Mouse (Mus musculus) spleen, postnatal 4 days (tissue): ENCODE results near the gene Gm11549.
A peak's percentile ranks its signal among the peaks of the same experiment; 100 is the strongest.

ENCODE experiments used
- DNase-seq, 2 experiments: peaks; one replicate each; pipeline ENCODE4 v3.0.0; 2022; ENCODE audit warnings: low spot score in 2 of 2

Gene Gm11549

GRCm38 (mm10) chr3:36521073-36522060 is at the start of gene Gm11549:
Gene Gm11549 (minus strand): TSS chr3:36521813.
- no peak for DNase-seq

GRCm38 (mm10) chr3:36569836-36570235 is 48.2 kb upstream of the Gm11549 start:
- peak in 1 of 2 experiments; percentile 21 for DNase-seq

GRCm38 (mm10) chr3:36563666-36564065 is 42.1 kb upstream of the Gm11549 start:
- DNase-seq, result no peak

GRCm38 (mm10) chr3:36559606-36560005 is 38.0 kb upstream of the Gm11549 start:
- no peak for DNase-seq

GRCm38 (mm10) chr3:36557601-36558000 is 36.0 kb upstream of the Gm11549 start:
- DNase-seq, result no peak

- DNase-seq, result peak; percentile 94 to 98
Measured at GRCm38 (mm10) chr3:36552406-36553047, 30.9 kb upstream of the Gm11549 start, which contains the start of gene Exosc9. Gene Exosc9 (plus strand): TSS chr3:36552606.

- DNase-seq, result no peak
Measured at GRCm38 (mm10) chr3:36551851-36552384, 30.3 kb upstream of the Gm11549 start.

- DNase-seq, result no peak
Measured at GRCm38 (mm10) chr3:36551343-36551742, 29.7 kb upstream of the Gm11549 start.

GRCm38 (mm10) chr3:36544961-36545360 is 23.3 kb upstream of the Gm11549 start:
- DNase-seq, result no peak

- no peak for DNase-seq
Measured at GRCm38 (mm10) chr3:36541399-36541798, 19.8 kb upstream of the Gm11549 start.

GRCm38 (mm10) chr3:36540756-36541155 is 19.1 kb upstream of the Gm11549 start:
- no peak for DNase-seq

GRCm38 (mm10) chr3:36537701-36538470 is 16.3 kb upstream of the Gm11549 start:
- no peak for DNase-seq

GRCm38 (mm10) chr3:36536041-36536440 is 14.4 kb upstream of the Gm11549 start:
- no peak for DNase-seq

GRCm38 (mm10) chr3:36533201-36533672 is 11.6 kb upstream of the Gm11549 start:
- DNase-seq, result no peak

- no peak for DNase-seq
Measured at GRCm38 (mm10) chr3:36532738-36533137, 11.1 kb upstream of the Gm11549 start.

GRCm38 (mm10) chr3:36531979-36532542 is 10.4 kb upstream of the Gm11549 start:
- DNase-seq, result no peak

GRCm38 (mm10) chr3:36531242-36531641 is 9.6 kb upstream of the Gm11549 start:
- no peak for DNase-seq

- DNase-seq, result no peak
Measured at GRCm38 (mm10) chr3:36530781-36531180, 9.2 kb upstream of the Gm11549 start.

GRCm38 (mm10) chr3:36530345-36530744 is 8.7 kb upstream of the Gm11549 start:
- DNase-seq, result no peak

- no peak for DNase-seq
Measured at GRCm38 (mm10) chr3:36524466-36524865, 2.9 kb upstream of the Gm11549 start.

GRCm38 (mm10) chr3:36522137-36522536 is 524 bp upstream of the Gm11549 start:
- DNase-seq, result no peak
